Comparison of ENCODE assay signal across 9 mouse cellular contexts in genomic region chr12:113217306-113218242, GRCm38 (mm10). TPM values are rescaled to one million over a fixed set of nuclear protein-coding genes. Genes with fewer than 3 reads are reported as not detected.
A peak's percentile ranks its signal among the peaks of the same experiment; 100 is the strongest.
DNase-seq lines count a peak whose midpoint lies in the region; ATAC-seq and TF ChIP-seq lines count a peak whose summit lies in the region.
"Had no signal": no experiment of that assay in that cellular context is flagged by ENCODE, and none has a peak within 500 bp of the region (broad histone marks: within the 10 kb centered on the region; RNA-seq: fewer than 3 reads in every experiment).

No protein-coding gene starts in this region.

- no peak for TF ChIP-seq POLR2A in olfactory bulb, adult 2 months (IDR thresholded peaks at IDR 0.05; ENCODE audit: insufficient read depth, low read depth, low read length)
- TF ChIP-seq POLR2A in thymus, adult 2 months (IDR thresholded peaks at IDR 0.05; ENCODE audit: control insufficient read depth, extremely low read depth, insufficient read depth, low read length, poor library complexity), result no peak

- TF ChIP-seq CTCF in lung, embryonic 14.5 days (IDR thresholded peaks at IDR 0.05; ENCODE audit: low read depth), result peak; percentile 99
- peak; percentile 84 for TF ChIP-seq CTCF in olfactory bulb, adult 2 months (IDR thresholded peaks at IDR 0.05; ENCODE audit: insufficient read depth, low read depth, low read length)
- peak; percentile 85; the same call in 1 of the 2 replicates for TF ChIP-seq CTCF in thymus, adult 2 months (IDR thresholded peaks at IDR 0.05; ENCODE audit: borderline replicate concordance, control insufficient read depth, extremely low read depth, insufficient read depth, low read length, poor library complexity)

- no peaks in the 10 kb centered on the region for H3K27me3 ChIP-seq in embryonic facial prominence, embryonic 11.5 days (ENCODE audit: control insufficient read depth, insufficient read depth, low read length)
- H3K27me3 ChIP-seq in lung, embryonic 14.5 days (ENCODE audit: insufficient read depth, low read length), result no peaks in the 10 kb centered on the region
- H3K27me3 ChIP-seq in thymus, adult 2 months (ENCODE audit: control insufficient read depth, insufficient read depth, low read length), result no peaks in the 10 kb centered on the region

- intact Hi-C loops in heart, postnatal 10 days (cut with DNase I), result no loop called here

- H3K9ac ChIP-seq in embryonic facial prominence, embryonic 11.5 days (replicated peaks; ENCODE audit: low read length), result no peak overlapping the region
- H3K9ac ChIP-seq in lung, embryonic 14.5 days, result no peak overlapping the region

- no peaks in the 10 kb centered on the region for H3K4me1 ChIP-seq in embryonic facial prominence, embryonic 11.5 days (ENCODE audit: control insufficient read depth, insufficient read depth, low read length)
- no peaks in the 10 kb centered on the region for H3K4me1 ChIP-seq in lung, embryonic 14.5 days (ENCODE audit: insufficient read depth)
- no peaks in the 10 kb centered on the region for H3K4me1 ChIP-seq in olfactory bulb, adult 2 months (ENCODE audit: control insufficient read depth, insufficient read depth, low read length)
- H3K4me1 ChIP-seq in thymus, adult 2 months (replicated peaks; ENCODE audit: control insufficient read depth, insufficient read depth, low read length), result peaks cover 5% of the 10 kb centered on the region

- no peak overlapping the region for H3K4me2 ChIP-seq in embryonic facial prominence, embryonic 11.5 days (ENCODE audit: low read depth, low read length)
- no peak overlapping the region for H3K4me2 ChIP-seq in lung, embryonic 14.5 days

- peak; percentile 87 for DNase-seq in CD4-positive helper T cell, adult 2 months (ENCODE audit: low read depth, low spot score)
- DNase-seq in adrenal gland, postnatal 25 days, result peak; percentile 62
- peak; percentile 86 for DNase-seq in embryonic facial prominence, embryonic 11.5 days (ENCODE audit: low spot score)
- peak; percentile 68 to 82 for DNase-seq in heart, postnatal 10 days
- peak; percentile 80 to 81 for DNase-seq in kidney, postnatal 4 days
- peak; percentile 91 for DNase-seq in lung, embryonic 14.5 days
- DNase-seq in thymus, adult 2 months, result peak; percentile 84

- ATAC-seq in embryonic facial prominence, embryonic 11.5 days (replicated peaks; ENCODE audit: insufficient number of reproducible peaks, low FRiP score, low TSS enrichment, low read depth), result peak; percentile 20; the same call in 1 of the 2 replicates
- ATAC-seq in lung, embryonic 14.5 days (ENCODE audit: insufficient read depth), result peak; percentile 15; the same call in 1 of the 2 replicates

- no peaks in the 10 kb centered on the region for H3K9me3 ChIP-seq in embryonic facial prominence, embryonic 11.5 days (replicated peaks; ENCODE audit: control insufficient read depth, low read length)
- no peaks in the 10 kb centered on the region for H3K9me3 ChIP-seq in lung, embryonic 14.5 days (ENCODE audit: low read depth, low read length)

- no peaks in the 10 kb centered on the region for H3K36me3 ChIP-seq in embryonic facial prominence, embryonic 11.5 days (replicated peaks; ENCODE audit: control insufficient read depth, insufficient read depth, low read depth, low read length)
- no peaks in the 10 kb centered on the region for H3K36me3 ChIP-seq in lung, embryonic 14.5 days (ENCODE audit: insufficient read depth)
- H3K36me3 ChIP-seq in thymus, adult 2 months (ENCODE audit: control insufficient read depth, insufficient read depth, low read length), result no peaks in the 10 kb centered on the region

- WGBS in embryonic facial prominence, embryonic 11.5 days, result 26% methylated on average over 11 of the region's 11 CpGs
- 27% methylated on average over 11 of the region's 11 CpGs for WGBS in lung, embryonic 14.5 days
- WGBS in olfactory bulb, adult 2 months, result 27% methylated on average over 11 of the region's 11 CpGs
- WGBS in thymus, adult 2 months, result 31% methylated on average over 11 of the region's 11 CpGs

- no peak overlapping the region for H3K4me3 ChIP-seq in embryonic facial prominence, embryonic 11.5 days (ENCODE audit: low read depth, low read length)
- no peak overlapping the region for H3K4me3 ChIP-seq in lung, embryonic 14.5 days (ENCODE audit: low read depth, low read length)
- H3K4me3 ChIP-seq in olfactory bulb, adult 2 months (ENCODE audit: insufficient read depth, low read depth, low read length), result no peak overlapping the region
- H3K4me3 ChIP-seq in thymus, adult 2 months (ENCODE audit: control insufficient read depth, insufficient read depth, low read length), result no peak overlapping the region
- H3K4me3 ChIP-seq: erythroblast, embryonic 14.5 days had no signal

- H3K27ac ChIP-seq in embryonic facial prominence, embryonic 11.5 days (replicated peaks; ENCODE audit: low read depth, low read length), result no peak overlapping the region
- H3K27ac ChIP-seq in lung, embryonic 14.5 days (ENCODE audit: low read depth), result no peak overlapping the region
- no peak overlapping the region for H3K27ac ChIP-seq in olfactory bulb, adult 2 months (ENCODE audit: insufficient read depth, low read depth, low read length)
- H3K27ac ChIP-seq in thymus, adult 2 months (ENCODE audit: control insufficient read depth, insufficient read depth, low read length), result no peak overlapping the region

RNA-seq across cellular contexts. Expression of gene Tmem121, which starts 31.8 kb away (rescaled TPM):
- 4.1 and 4.3 TPM in 2 replicates for total RNA-seq in adrenal gland, postnatal 25 days (2021)
- 5.7 and 8.9 TPM in 2 replicates for polyA plus RNA-seq in embryonic facial prominence, embryonic 11.5 days (2014; fragmentation: Nextera tagmentation; extraction: Ambion mirVana)
- under 1 TPM; 0.43 to 0.97 TPM for total RNA-seq in heart, postnatal 10 days (2021)
- polyA plus RNA-seq in lung, embryonic 14.5 days (2014; fragmentation: Nextera tagmentation; extraction: Ambion mirVana), result 4.3 and 6.1 TPM in 2 replicates
- polyA plus RNA-seq in olfactory bulb, adult 2 months (2012; ENCODE audit: insufficient read depth, insufficient read length, low replicate concordance, missing spikeins), result not detected in 2 replicates
- polyA plus RNA-seq in thymus, adult 2 months (2012; rRNA removed), result 47.6 and 60.9 TPM in 2 replicates
- polyA plus RNA-seq: erythroblast, embryonic 14.5 days had no signal
